Mouse (Mus musculus): ENCODE measurements around the gene Agfg1. TPM values are rescaled to one million over a fixed set of nuclear protein-coding genes. Genes with fewer than 3 reads are reported as not detected.
"Not testable (repeated sequence)": the region's sequence is repeated elsewhere in the genome, so short reads cannot be mapped to it uniquely, and the experiment has no call there.

Gene Agfg1
- polyA plus RNA-seq, 1 experiment: 26.9 TPM

DNA sequence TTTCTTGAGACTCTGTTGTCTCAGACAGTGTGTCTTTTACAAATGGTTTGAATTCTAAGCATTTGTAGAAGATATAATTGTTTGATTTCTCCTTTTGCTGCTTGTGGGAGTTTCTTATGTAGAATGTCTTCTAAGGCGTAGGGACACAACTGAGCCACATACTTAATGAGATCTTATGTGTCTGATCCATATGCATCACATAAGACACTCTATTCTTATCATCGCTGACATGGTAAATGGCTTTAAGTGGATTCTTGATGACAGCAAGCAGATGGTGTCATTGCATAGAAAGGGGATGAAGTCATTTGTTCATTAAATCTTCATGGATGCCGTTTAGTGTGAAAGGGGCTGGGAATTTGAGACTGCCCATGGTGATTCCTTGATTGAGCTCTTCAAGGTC lies 66.6 kb downstream of the Agfg1 start:
- no peak overlapping the region for H3ac ChIP-seq (ENCODE audit: control insufficient read depth, insufficient read length, low read depth)
- H3K27me3 ChIP-seq (ENCODE audit: control insufficient read depth, insufficient read depth, insufficient read length): no peaks in the 10 kb centered on the region
- peaks cover 17% of the 10 kb centered on the region for H3K36me3 ChIP-seq (ENCODE audit: control insufficient read depth, insufficient read depth)
- H3K79me3 ChIP-seq (ENCODE audit: low read depth): no peaks in the 10 kb centered on the region
- TF ChIP-seq MYOD1 (IDR thresholded peaks at IDR 0.05; ENCODE audit: control insufficient read depth, insufficient read length, low read depth): no peak
- no peak for TF ChIP-seq USF1 (IDR thresholded peaks at IDR 0.05; ENCODE audit: low read depth)
- TF ChIP-seq CTCF (IDR thresholded peaks at IDR 0.05; ENCODE audit: control insufficient read depth, insufficient read depth, insufficient read length): no peak
- TF ChIP-seq MAX (IDR thresholded peaks at IDR 0.05): no peak
- no peak for TF ChIP-seq MYOG (IDR thresholded peaks at IDR 0.05; ENCODE audit: control insufficient read depth, extremely low read depth, insufficient read length)
- no peak for TF ChIP-seq FOSL1 (IDR thresholded peaks at IDR 0.05; ENCODE audit: insufficient read depth, low read length, poor library complexity, severe bottlenecking)
- no peak for TF ChIP-seq CEBPB (IDR thresholded peaks at IDR 0.05; ENCODE audit: low read depth)
- no peaks in the 10 kb centered on the region for H3K79me2 ChIP-seq (ENCODE audit: control insufficient read depth, insufficient read depth)
- H3K4me3 ChIP-seq (ENCODE audit: insufficient read depth, poor library complexity, severe bottlenecking): no peak overlapping the region

DNA sequence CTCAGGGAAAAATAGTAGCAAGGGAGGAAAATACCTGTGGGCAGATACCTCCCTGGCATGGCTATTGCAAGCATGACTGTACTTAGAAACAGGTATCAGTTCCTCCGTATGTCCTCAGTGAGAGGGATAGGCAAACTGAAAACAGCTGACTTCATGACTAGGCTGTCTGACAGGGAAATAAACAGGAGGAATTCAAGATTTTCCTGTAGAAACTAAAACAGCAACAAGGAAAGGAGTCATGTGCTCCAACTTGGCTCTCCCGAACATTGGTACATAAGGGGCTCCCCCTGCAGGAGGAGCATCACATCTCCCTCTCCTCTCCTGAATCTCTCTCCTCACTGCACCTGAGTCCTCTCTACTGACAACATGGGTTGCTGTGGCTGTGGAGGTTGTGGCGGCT lies 73.7 kb downstream of the Agfg1 start, which contains the start of gene A030005L19Rik:
TSS of gene A030005L19Rik (plus strand) at position 301 of the 400 bp plus-strand sequence.
- TF ChIP-seq FOSL1 (IDR thresholded peaks at IDR 0.05; ENCODE audit: insufficient read depth, low read length, poor library complexity, severe bottlenecking) (no peak), MYOG (IDR thresholded peaks at IDR 0.05; ENCODE audit: control insufficient read depth, extremely low read depth, insufficient read length) (no peak), CTCF (IDR thresholded peaks at IDR 0.05; ENCODE audit: control insufficient read depth, insufficient read depth, insufficient read length) (no peak), MAX (IDR thresholded peaks at IDR 0.05) (no peak), CEBPB (IDR thresholded peaks at IDR 0.05; ENCODE audit: low read depth) (no peak), USF1 (IDR thresholded peaks at IDR 0.05; ENCODE audit: low read depth) (no peak), MYOD1 (IDR thresholded peaks at IDR 0.05; ENCODE audit: control insufficient read depth, insufficient read length, low read depth) (no peak)
- no peaks in the 10 kb centered on the region for H3K79me3 ChIP-seq (ENCODE audit: low read depth)
- no peaks in the 10 kb centered on the region for H3K79me2 ChIP-seq (ENCODE audit: control insufficient read depth, insufficient read depth)
- H3K4me3 ChIP-seq (ENCODE audit: insufficient read depth, poor library complexity, severe bottlenecking): no peak within 1 kb of the TSS
- no peaks in the 10 kb centered on the region for H3K27me3 ChIP-seq (ENCODE audit: control insufficient read depth, insufficient read depth, insufficient read length)
- no peaks in the 10 kb centered on the region for H3K36me3 ChIP-seq (ENCODE audit: control insufficient read depth, insufficient read depth)
- H3ac ChIP-seq (ENCODE audit: control insufficient read depth, insufficient read length, low read depth): no peak within 1 kb of the TSS

GRCm38 (mm10) chr1:82913434-82913833 lies 74.2 kb downstream of the Agfg1 start:
- H3ac ChIP-seq (ENCODE audit: control insufficient read depth, insufficient read length, low read depth); H3K27me3 ChIP-seq (ENCODE audit: control insufficient read depth, insufficient read depth, insufficient read length); H3K4me3 ChIP-seq (ENCODE audit: insufficient read depth, poor library complexity, severe bottlenecking); H3K36me3 ChIP-seq (ENCODE audit: control insufficient read depth, insufficient read depth); H3K79me3 ChIP-seq (ENCODE audit: low read depth); H3K79me2 ChIP-seq (ENCODE audit: control insufficient read depth, insufficient read depth): not testable (repeated sequence)

GRCm38 (mm10) chr1:82924650-82925049 lies 85.4 kb downstream of the Agfg1 start, which contains the start of gene A030014E15Rik:
TSS of gene A030014E15Rik (plus strand) at chr1:82924917.
- H3K36me3 ChIP-seq (ENCODE audit: control insufficient read depth, insufficient read depth): no peaks in the 10 kb centered on the region
- no peak within 1 kb of the TSS for H3ac ChIP-seq (ENCODE audit: control insufficient read depth, insufficient read length, low read depth)
- H3K79me2 ChIP-seq (ENCODE audit: control insufficient read depth, insufficient read depth): no peaks in the 10 kb centered on the region
- no peaks in the 10 kb centered on the region for H3K79me3 ChIP-seq (ENCODE audit: low read depth)
- H3K27me3 ChIP-seq (ENCODE audit: control insufficient read depth, insufficient read depth, insufficient read length): peaks cover 14% of the 10 kb centered on the region
- TF ChIP-seq USF1 (IDR thresholded peaks at IDR 0.05; ENCODE audit: low read depth) (no peak), FOSL1 (IDR thresholded peaks at IDR 0.05; ENCODE audit: insufficient read depth, low read length, poor library complexity, severe bottlenecking) (no peak), CTCF (IDR thresholded peaks at IDR 0.05; ENCODE audit: control insufficient read depth, insufficient read depth, insufficient read length) (no peak), CEBPB (IDR thresholded peaks at IDR 0.05; ENCODE audit: low read depth) (no peak), MYOD1 (IDR thresholded peaks at IDR 0.05; ENCODE audit: control insufficient read depth, insufficient read length, low read depth) (no peak), MYOG (IDR thresholded peaks at IDR 0.05; ENCODE audit: control insufficient read depth, extremely low read depth, insufficient read length) (no peak), MAX (IDR thresholded peaks at IDR 0.05) (no peak)
- H3K4me3 ChIP-seq (ENCODE audit: insufficient read depth, poor library complexity, severe bottlenecking): no peak within 1 kb of the TSS

DNA sequence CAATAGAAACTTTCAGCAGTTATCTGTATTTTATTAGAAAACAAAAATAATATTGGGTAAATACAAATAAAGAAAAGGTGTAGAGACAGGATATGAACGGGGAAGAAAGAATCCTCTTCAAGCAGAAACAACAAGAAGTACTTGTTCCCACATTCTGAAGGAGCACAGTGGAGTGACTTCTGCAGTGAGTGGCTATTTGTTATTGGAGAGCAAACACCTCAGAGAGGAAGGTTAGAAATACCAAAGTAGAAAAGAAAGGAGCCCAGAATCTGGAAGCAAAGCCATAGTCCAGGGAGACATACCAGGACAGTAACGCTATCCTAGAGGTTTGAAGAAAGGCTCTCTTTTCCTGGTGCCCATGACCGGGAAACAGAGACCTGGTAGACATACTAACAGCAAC lies 91.3 kb downstream of the Agfg1 start:
- H3K4me3 ChIP-seq (ENCODE audit: insufficient read depth, poor library complexity, severe bottlenecking); H3K79me3 ChIP-seq (ENCODE audit: low read depth); H3K36me3 ChIP-seq (ENCODE audit: control insufficient read depth, insufficient read depth); H3K79me2 ChIP-seq (ENCODE audit: control insufficient read depth, insufficient read depth); H3ac ChIP-seq (ENCODE audit: control insufficient read depth, insufficient read length, low read depth): not testable (repeated sequence)
- H3K27me3 ChIP-seq (ENCODE audit: control insufficient read depth, insufficient read depth, insufficient read length): peaks cover 16% of the 10 kb centered on the region

- H3K36me3 ChIP-seq (ENCODE audit: control insufficient read depth, insufficient read depth); H3ac ChIP-seq (ENCODE audit: control insufficient read depth, insufficient read length, low read depth); H3K79me2 ChIP-seq (ENCODE audit: control insufficient read depth, insufficient read depth); H3K4me3 ChIP-seq (ENCODE audit: insufficient read depth, poor library complexity, severe bottlenecking); H3K79me3 ChIP-seq (ENCODE audit: low read depth): not testable (repeated sequence)
- peaks cover 16% of the 10 kb centered on the region for H3K27me3 ChIP-seq (ENCODE audit: control insufficient read depth, insufficient read depth, insufficient read length)
Observed at GRCm38 (mm10) chr1:82931326-82931725, 92.0 kb downstream of the Agfg1 start, which contains the start of gene Gm6217. TSS of gene Gm6217 (minus strand) at chr1:82931399.

GRCm38 (mm10) chr1:82938666-82939065 lies 99.4 kb downstream of the Agfg1 start:
- TF ChIP-seq FOSL1 (IDR thresholded peaks at IDR 0.05; ENCODE audit: insufficient read depth, low read length, poor library complexity, severe bottlenecking) (no peak), USF1 (IDR thresholded peaks at IDR 0.05; ENCODE audit: low read depth) (no peak), MYOD1 (IDR thresholded peaks at IDR 0.05; ENCODE audit: control insufficient read depth, insufficient read length, low read depth) (no peak), MAX (IDR thresholded peaks at IDR 0.05) (no peak), MYOG (IDR thresholded peaks at IDR 0.05; ENCODE audit: control insufficient read depth, extremely low read depth, insufficient read length) (no peak), CEBPB (IDR thresholded peaks at IDR 0.05; ENCODE audit: low read depth) (no peak), CTCF (IDR thresholded peaks at IDR 0.05; ENCODE audit: control insufficient read depth, insufficient read depth, insufficient read length) (no peak)
- Histone ChIP-seq H3K27me3 (ENCODE audit: control insufficient read depth, insufficient read depth, insufficient read length) (no peaks in the 10 kb centered on the region), H3K4me3 (ENCODE audit: insufficient read depth, poor library complexity, severe bottlenecking) (no peak overlapping the region), H3ac (ENCODE audit: control insufficient read depth, insufficient read length, low read depth) (no peak overlapping the region), H3K36me3 (ENCODE audit: control insufficient read depth, insufficient read depth) (no peaks in the 10 kb centered on the region), H3K79me3 (ENCODE audit: low read depth) (no peaks in the 10 kb centered on the region), H3K79me2 (ENCODE audit: control insufficient read depth, insufficient read depth) (no peaks in the 10 kb centered on the region)

DNA sequence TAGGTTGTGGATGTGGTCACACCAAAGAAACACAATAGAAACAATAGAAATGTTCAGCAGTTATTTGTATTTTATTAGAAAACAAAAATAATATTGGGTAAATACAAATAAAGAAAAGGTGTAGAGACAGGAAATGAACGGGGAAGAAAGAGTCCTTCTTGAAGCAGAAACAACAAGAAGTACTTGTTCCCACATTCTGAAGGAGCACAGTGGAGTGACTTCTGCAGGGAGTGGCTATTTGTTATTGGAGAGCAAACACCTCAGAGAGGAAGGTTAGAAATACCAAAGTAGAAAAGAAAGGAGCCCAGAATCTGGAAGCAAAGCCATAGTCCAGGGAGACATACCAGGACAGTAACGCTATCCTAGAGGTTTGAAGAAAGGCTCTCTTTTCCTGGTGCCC lies 103.2 kb downstream of the Agfg1 start:
- not testable (repeated sequence) for H3K79me3 ChIP-seq (ENCODE audit: low read depth); H3K36me3 ChIP-seq (ENCODE audit: control insufficient read depth, insufficient read depth); H3K4me3 ChIP-seq (ENCODE audit: insufficient read depth, poor library complexity, severe bottlenecking); H3ac ChIP-seq (ENCODE audit: control insufficient read depth, insufficient read length, low read depth); H3K79me2 ChIP-seq (ENCODE audit: control insufficient read depth, insufficient read depth); H3K27me3 ChIP-seq (ENCODE audit: control insufficient read depth, insufficient read depth, insufficient read length)

GRCm38 (mm10) chr1:82943295-82943694 lies 104.0 kb downstream of the Agfg1 start, which contains the start of gene A030003K21Rik:
TSS of gene A030003K21Rik (minus strand) at chr1:82943388.
- not testable (repeated sequence) for H3K27me3 ChIP-seq (ENCODE audit: control insufficient read depth, insufficient read depth, insufficient read length); H3K36me3 ChIP-seq (ENCODE audit: control insufficient read depth, insufficient read depth); H3ac ChIP-seq (ENCODE audit: control insufficient read depth, insufficient read length, low read depth); H3K79me3 ChIP-seq (ENCODE audit: low read depth); H3K4me3 ChIP-seq (ENCODE audit: insufficient read depth, poor library complexity, severe bottlenecking); H3K79me2 ChIP-seq (ENCODE audit: control insufficient read depth, insufficient read depth)
